In the genomic region with DNA sequence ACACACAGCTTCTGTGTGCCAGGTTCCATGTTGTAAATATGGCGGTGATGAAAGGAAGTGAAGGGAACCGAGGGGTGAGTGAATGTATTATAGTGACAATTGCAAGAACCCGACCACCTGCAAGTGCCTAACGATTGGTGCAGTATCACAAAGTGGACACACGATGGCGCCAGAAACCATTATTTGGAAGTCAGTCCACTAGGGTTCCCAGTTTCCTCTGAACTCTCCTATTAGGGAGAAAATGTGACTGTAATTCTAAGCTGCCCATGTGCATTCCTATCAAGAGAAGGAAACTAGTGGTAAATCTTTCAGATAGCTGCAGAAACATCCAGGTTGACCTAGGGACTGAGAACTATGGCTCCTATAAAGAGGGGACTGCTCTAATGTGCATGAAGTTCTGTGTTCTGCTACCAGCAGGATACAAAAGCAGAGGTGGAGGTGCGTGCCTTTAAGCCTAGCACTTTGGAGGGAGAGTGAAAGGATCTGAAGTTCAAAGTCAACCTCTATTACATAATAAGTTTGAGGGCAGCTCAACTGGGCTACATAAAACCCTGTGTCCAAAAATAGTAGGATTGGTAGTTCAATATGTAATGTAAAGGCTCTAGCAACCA, we compare ENCODE assay signal across 9 mouse cellular contexts. TPM values are rescaled to one million over a fixed set of nuclear protein-coding genes. Genes with fewer than 3 reads are reported as not detected.
DNase-seq lines count a peak whose midpoint lies in the region; ATAC-seq and TF ChIP-seq lines count a peak whose summit lies in the region.
"Had no signal": no experiment of that assay in that cellular context is flagged by ENCODE, and none has a peak within 500 bp of the region (broad histone marks: within the 10 kb centered on the region; RNA-seq: fewer than 3 reads in every experiment).

No protein-coding gene starts in this region.

- H3K4me2 ChIP-seq in kidney, embryonic 16.5 days (replicated peaks; ENCODE audit: low read depth, low read length) = no peak overlapping the region
- H3K4me2 ChIP-seq in midbrain, embryonic 15.5 days = no peak overlapping the region
- H3K4me2 ChIP-seq: liver, embryonic 15.5 days had no signal

- DNase-seq in kidney, adult 2 months = peak; percentile 54
- DNase-seq in adrenal gland, adult 2 months = peak; percentile 47
- peak; percentile 72 for DNase-seq in embryo, embryonic 11.5 days (ENCODE audit: low read depth, low spot score)
- peak; percentile 73 for DNase-seq in hindbrain, embryonic 10.5 days (ENCODE audit: low spot score)
- DNase-seq in left cerebral cortex, postnatal 10 days (ENCODE audit: extremely low spot score in 1 of 2, low spot score in 2 of 2) = peak; percentile 63 to 74
- peak; percentile 16 to 29 for DNase-seq in thymus, postnatal 36 days

- 12% methylated on average over 7 of the region's 7 CpGs for WGBS in kidney, adult 2 months
- 11% methylated on average over 7 of the region's 7 CpGs for WGBS in kidney, embryonic 16.5 days
- WGBS in hindbrain, embryonic 10.5 days = 13% methylated on average over 7 of the region's 7 CpGs
- 12% methylated on average over 7 of the region's 7 CpGs for WGBS in midbrain, embryonic 15.5 days

- H3K9ac ChIP-seq in kidney, embryonic 16.5 days (replicated peaks; ENCODE audit: low read length) = no peak overlapping the region
- H3K9ac ChIP-seq in midbrain, embryonic 15.5 days = no peak overlapping the region
- H3K9ac ChIP-seq: liver, embryonic 15.5 days had no signal

- TF ChIP-seq POLR2A in kidney, adult 2 months (IDR thresholded peaks at IDR 0.05; ENCODE audit: low read depth, low read length) = no peak

- H3K27me3 ChIP-seq in kidney, adult 2 months (replicated peaks; ENCODE audit: control insufficient read depth, insufficient read depth, low read length) = no peaks in the 10 kb centered on the region
- H3K27me3 ChIP-seq in kidney, embryonic 16.5 days (ENCODE audit: insufficient read depth, low read length) = peaks cover 50% of the 10 kb centered on the region
- peaks cover 45% of the 10 kb centered on the region for H3K27me3 ChIP-seq in hindbrain, embryonic 10.5 days (ENCODE audit: insufficient read depth, poor library complexity, severe bottlenecking)
- peaks cover 20% of the 10 kb centered on the region; the same call in 1 of the 2 replicates for H3K27me3 ChIP-seq in midbrain, embryonic 15.5 days (replicated peaks)

- intact Hi-C loops in left cerebral cortex, postnatal 10 days (cut with DNase I) = loop anchor here (5.0 kb wide), 3 partner anchors 596 to 831 kb away; no protein-coding TSS in a partner anchor

- no peak for ATAC-seq in kidney, embryonic 16.5 days (ENCODE audit: low FRiP score, low TSS enrichment)
- peak; percentile 81 for ATAC-seq in midbrain, embryonic 15.5 days (replicated peaks)

- H3K36me3 ChIP-seq in kidney, adult 2 months (ENCODE audit: control insufficient read depth, insufficient read depth, low read length) = no peaks in the 10 kb centered on the region
- H3K36me3 ChIP-seq in kidney, embryonic 16.5 days (ENCODE audit: insufficient read depth, low read length) = no peaks in the 10 kb centered on the region
- no peaks in the 10 kb centered on the region for H3K36me3 ChIP-seq in hindbrain, embryonic 10.5 days
- H3K36me3 ChIP-seq in midbrain, embryonic 15.5 days (replicated peaks) = no peaks in the 10 kb centered on the region
- H3K36me3 ChIP-seq: liver, embryonic 15.5 days had no signal

- H3K27ac ChIP-seq in kidney, adult 2 months (ENCODE audit: insufficient read depth, low read depth, low read length) = no peak overlapping the region
- no peak overlapping the region for H3K27ac ChIP-seq in kidney, embryonic 16.5 days (ENCODE audit: low read length)
- no peak overlapping the region for H3K27ac ChIP-seq in hindbrain, embryonic 10.5 days
- no peak overlapping the region for H3K27ac ChIP-seq in midbrain, embryonic 15.5 days
- H3K27ac ChIP-seq: liver, embryonic 15.5 days had no signal

- H3K4me3 ChIP-seq in kidney, adult 2 months (ENCODE audit: insufficient read depth, low read depth, low read length) = no peak overlapping the region
- no peak overlapping the region for H3K4me3 ChIP-seq in kidney, embryonic 16.5 days (ENCODE audit: low read length)
- no peak overlapping the region for H3K4me3 ChIP-seq in hindbrain, embryonic 10.5 days
- H3K4me3 ChIP-seq in midbrain, embryonic 15.5 days = no peak overlapping the region
- H3K4me3 ChIP-seq: liver, embryonic 15.5 days had no signal

- TF ChIP-seq CTCF in kidney, adult 2 months (conservative IDR thresholded peaks at IDR 0.05; ENCODE audit: insufficient read depth, insufficient read length, low read depth, low read length) = peak; percentile 89

- no peaks in the 10 kb centered on the region for H3K4me1 ChIP-seq in kidney, adult 2 months (ENCODE audit: control insufficient read depth, insufficient read depth, low read length)
- no peaks in the 10 kb centered on the region for H3K4me1 ChIP-seq in kidney, embryonic 16.5 days (ENCODE audit: insufficient read depth, low read length)
- peaks cover 6% of the 10 kb centered on the region; the same call in 1 of the 2 replicates for H3K4me1 ChIP-seq in hindbrain, embryonic 10.5 days (replicated peaks)
- H3K4me1 ChIP-seq in midbrain, embryonic 15.5 days = no peaks in the 10 kb centered on the region
- H3K4me1 ChIP-seq: liver, embryonic 15.5 days had no signal

- H3K9me3 ChIP-seq in kidney, embryonic 16.5 days (ENCODE audit: low read length) = no peaks in the 10 kb centered on the region
- H3K9me3 ChIP-seq in hindbrain, embryonic 10.5 days = no peaks in the 10 kb centered on the region
- no peaks in the 10 kb centered on the region for H3K9me3 ChIP-seq in midbrain, embryonic 15.5 days
- H3K9me3 ChIP-seq: liver, embryonic 15.5 days had no signal

RNA-seq across cellular contexts. Expression of gene En1, which starts 15.6 kb away (rescaled TPM):
- polyA plus RNA-seq in kidney, adult 2 months (2012; rRNA removed) = 0.08 TPM in 1 of 2 replicates, not detected in the other
- polyA plus RNA-seq in kidney, embryonic 16.5 days (2015; fragmentation: Nextera tagmentation; extraction: Ambion mirVana) = 0.06 TPM in 1 of 2 replicates, not detected in the other
- not detected for total RNA-seq in adrenal gland, adult 2 months (2021)
- 0.03 and 0.27 TPM in 2 replicates for polyA plus RNA-seq in adrenal gland, adult 2 months (2012; rRNA removed)
- polyA plus RNA-seq in hindbrain, embryonic 10.5 days (2016; fragmentation: Nextera tagmentation; extraction: Ambion mirVana) = 3.5 and 3.8 TPM in 2 replicates
- total RNA-seq in left cerebral cortex, postnatal 10 days (2021) = not detected
- polyA plus RNA-seq in midbrain, embryonic 15.5 days (2015; fragmentation: Nextera tagmentation; extraction: Ambion mirVana) = 9.3 and 12.5 TPM in 2 replicates
- polyA plus RNA-seq: liver, embryonic 15.5 days had no signal

Comparison
In these comparisons a context has a peak if more than half of its experiments do, and no peak if none do; other contexts are left out.
1. DNase-seq: peak in every context shown above with its lines; median percentile 73 in hindbrain, embryonic 10.5 days; 72 in embryo, embryonic 11.5 days; 68 in left cerebral cortex, postnatal 10 days; 54 in kidney, adult 2 months; 47 in adrenal gland, adult 2 months; 22 in thymus, postnatal 36 days.